Mouse (Mus musculus): ENCODE results near the gene Rp2. TPM values are rescaled to one million over a fixed set of nuclear protein-coding genes. Genes with fewer than 3 reads are reported as not detected.

Gene Rp2
- polyA plus RNA-seq, 1 experiment = 8.0 TPM

GRCm38 (mm10) chrX:20404068-20404467, 39.8 kb downstream of the Rp2 start:
- H3K4me3 ChIP-seq (ENCODE audit: extremely low read depth, insufficient read depth, insufficient read length) = no peak overlapping the region
- no peaks in the 10 kb centered on the region for H3K27me3 ChIP-seq (ENCODE audit: control insufficient read depth, insufficient read depth, low read length)
- no peaks in the 10 kb centered on the region for H3K4me1 ChIP-seq (ENCODE audit: control insufficient read depth, insufficient read depth, insufficient read length)
- H3K27ac ChIP-seq (ENCODE audit: insufficient read depth, low read length) = no peak overlapping the region
- TF ChIP-seq POLR2A (IDR thresholded peaks at IDR 0.05; ENCODE audit: low read depth, low read length) (no peak), CTCF (IDR thresholded peaks at IDR 0.05; ENCODE audit: extremely low read depth, insufficient read depth, insufficient read length, insufficient replicate concordance) (no peak)
- 81% methylated on average over 4 of the region's 4 CpGs for WGBS
- no peak for DNase-seq (ENCODE audit: low read depth in 1 of 2, low spot score in 2 of 2)
- H3K36me3 ChIP-seq (ENCODE audit: control insufficient read depth, insufficient read depth, low read length) = no peaks in the 10 kb centered on the region

GRCm38 (mm10) chrX:20406909-20407308, 42.6 kb downstream of the Rp2 start:
- H3K27me3 ChIP-seq (ENCODE audit: control insufficient read depth, insufficient read depth, low read length) = no peaks in the 10 kb centered on the region
- TF ChIP-seq POLR2A (IDR thresholded peaks at IDR 0.05; ENCODE audit: low read depth, low read length) (no peak), CTCF (IDR thresholded peaks at IDR 0.05; ENCODE audit: extremely low read depth, insufficient read depth, insufficient read length, insufficient replicate concordance) (no peak)
- no peak for DNase-seq (ENCODE audit: low read depth in 1 of 2, low spot score in 2 of 2)
- no peak overlapping the region for H3K4me3 ChIP-seq (ENCODE audit: extremely low read depth, insufficient read depth, insufficient read length)
- H3K36me3 ChIP-seq (ENCODE audit: control insufficient read depth, insufficient read depth, low read length) = no peaks in the 10 kb centered on the region
- H3K4me1 ChIP-seq (ENCODE audit: control insufficient read depth, insufficient read depth, insufficient read length) = no peaks in the 10 kb centered on the region
- H3K27ac ChIP-seq (ENCODE audit: insufficient read depth, low read length) = no peak overlapping the region
- WGBS = 92% methylated on average over 2 of the region's 2 CpGs

- no peak overlapping the region for H3K4me3 ChIP-seq (ENCODE audit: extremely low read depth, insufficient read depth, insufficient read length)
- TF ChIP-seq CTCF (IDR thresholded peaks at IDR 0.05; ENCODE audit: extremely low read depth, insufficient read depth, insufficient read length, insufficient replicate concordance) (no peak), POLR2A (IDR thresholded peaks at IDR 0.05; ENCODE audit: low read depth, low read length) (no peak)
- DNase-seq (ENCODE audit: low read depth in 1 of 2, low spot score in 2 of 2) = no peak
- no peak overlapping the region for H3K27ac ChIP-seq (ENCODE audit: insufficient read depth, low read length)
- 84% methylated on average over 2 of the region's 2 CpGs for WGBS
- no peaks in the 10 kb centered on the region for H3K27me3 ChIP-seq (ENCODE audit: control insufficient read depth, insufficient read depth, low read length)
- H3K36me3 ChIP-seq (ENCODE audit: control insufficient read depth, insufficient read depth, low read length) = no peaks in the 10 kb centered on the region
- H3K4me1 ChIP-seq (ENCODE audit: control insufficient read depth, insufficient read depth, insufficient read length) = no peaks in the 10 kb centered on the region
Measured at GRCm38 (mm10) chrX:20407676-20408075, 43.4 kb downstream of the Rp2 start.

- no peak overlapping the region for H3K27ac ChIP-seq (ENCODE audit: insufficient read depth, low read length)
- WGBS = 81% methylated on average over 4 of the region's 4 CpGs
- no peaks in the 10 kb centered on the region for H3K36me3 ChIP-seq (ENCODE audit: control insufficient read depth, insufficient read depth, low read length)
- no peaks in the 10 kb centered on the region for H3K27me3 ChIP-seq (ENCODE audit: control insufficient read depth, insufficient read depth, low read length)
- no peak for TF ChIP-seq POLR2A (IDR thresholded peaks at IDR 0.05; ENCODE audit: low read depth, low read length)
- TF ChIP-seq CTCF (IDR thresholded peaks at IDR 0.05; ENCODE audit: extremely low read depth, insufficient read depth, insufficient read length, insufficient replicate concordance) = no peak
- no peaks in the 10 kb centered on the region for H3K4me1 ChIP-seq (ENCODE audit: control insufficient read depth, insufficient read depth, insufficient read length)
- no peak overlapping the region for H3K4me3 ChIP-seq (ENCODE audit: extremely low read depth, insufficient read depth, insufficient read length)
- no peak for DNase-seq (ENCODE audit: low read depth in 1 of 2, low spot score in 2 of 2)
Measured at GRCm38 (mm10) chrX:20411382-20411781, 47.1 kb downstream of the Rp2 start.

GRCm38 (mm10) chrX:20412221-20412620, 47.9 kb downstream of the Rp2 start:
- Histone ChIP-seq H3K36me3 (ENCODE audit: control insufficient read depth, insufficient read depth, low read length) (no peaks in the 10 kb centered on the region), H3K4me1 (ENCODE audit: control insufficient read depth, insufficient read depth, insufficient read length) (no peaks in the 10 kb centered on the region), H3K27ac (ENCODE audit: insufficient read depth, low read length) (no peak overlapping the region), H3K27me3 (ENCODE audit: control insufficient read depth, insufficient read depth, low read length) (no peaks in the 10 kb centered on the region), H3K4me3 (ENCODE audit: extremely low read depth, insufficient read depth, insufficient read length) (no peak overlapping the region)
- no peak for DNase-seq (ENCODE audit: low read depth in 1 of 2, low spot score in 2 of 2)
- TF ChIP-seq CTCF (IDR thresholded peaks at IDR 0.05; ENCODE audit: extremely low read depth, insufficient read depth, insufficient read length, insufficient replicate concordance) = no peak
- TF ChIP-seq POLR2A (IDR thresholded peaks at IDR 0.05; ENCODE audit: low read depth, low read length) = no peak
- 82% methylated on average over 3 of the region's 3 CpGs for WGBS

- no peak for DNase-seq (ENCODE audit: low read depth in 1 of 2, low spot score in 2 of 2)
Measured at GRCm38 (mm10) chrX:20414885-20415622, 50.8 kb downstream of the Rp2 start.

GRCm38 (mm10) chrX:20418461-20418860, 54.2 kb downstream of the Rp2 start:
- TF ChIP-seq POLR2A (IDR thresholded peaks at IDR 0.05; ENCODE audit: low read depth, low read length) (no peak), CTCF (IDR thresholded peaks at IDR 0.05; ENCODE audit: extremely low read depth, insufficient read depth, insufficient read length, insufficient replicate concordance) (no peak)
- no peak for DNase-seq (ENCODE audit: low read depth in 1 of 2, low spot score in 2 of 2)
- no peaks in the 10 kb centered on the region for H3K4me1 ChIP-seq (ENCODE audit: control insufficient read depth, insufficient read depth, insufficient read length)
- no peak overlapping the region for H3K4me3 ChIP-seq (ENCODE audit: extremely low read depth, insufficient read depth, insufficient read length)
- WGBS = 76% methylated on average over 2 of the region's 2 CpGs
- H3K27ac ChIP-seq (ENCODE audit: insufficient read depth, low read length) = no peak overlapping the region
- no peaks in the 10 kb centered on the region for H3K36me3 ChIP-seq (ENCODE audit: control insufficient read depth, insufficient read depth, low read length)
- H3K27me3 ChIP-seq (ENCODE audit: control insufficient read depth, insufficient read depth, low read length) = no peaks in the 10 kb centered on the region

More at GRCm38 (mm10) chrX:20414885-20415622, 50.8 kb downstream of the Rp2 start:
- 81% methylated on average over 10 of the region's 10 CpGs for WGBS
- H3K27ac ChIP-seq (ENCODE audit: insufficient read depth, low read length) = no peak overlapping the region
- no peak overlapping the region for H3K4me3 ChIP-seq (ENCODE audit: extremely low read depth, insufficient read depth, insufficient read length)
- no peaks in the 10 kb centered on the region for H3K27me3 ChIP-seq (ENCODE audit: control insufficient read depth, insufficient read depth, low read length)
- no peaks in the 10 kb centered on the region for H3K36me3 ChIP-seq (ENCODE audit: control insufficient read depth, insufficient read depth, low read length)
- no peak for TF ChIP-seq CTCF (IDR thresholded peaks at IDR 0.05; ENCODE audit: extremely low read depth, insufficient read depth, insufficient read length, insufficient replicate concordance)
- TF ChIP-seq POLR2A (IDR thresholded peaks at IDR 0.05; ENCODE audit: low read depth, low read length) = no peak
- H3K4me1 ChIP-seq (ENCODE audit: control insufficient read depth, insufficient read depth, insufficient read length) = no peaks in the 10 kb centered on the region
